Mouse (Mus musculus): ENCODE data around the gene Etv6.

DNA sequence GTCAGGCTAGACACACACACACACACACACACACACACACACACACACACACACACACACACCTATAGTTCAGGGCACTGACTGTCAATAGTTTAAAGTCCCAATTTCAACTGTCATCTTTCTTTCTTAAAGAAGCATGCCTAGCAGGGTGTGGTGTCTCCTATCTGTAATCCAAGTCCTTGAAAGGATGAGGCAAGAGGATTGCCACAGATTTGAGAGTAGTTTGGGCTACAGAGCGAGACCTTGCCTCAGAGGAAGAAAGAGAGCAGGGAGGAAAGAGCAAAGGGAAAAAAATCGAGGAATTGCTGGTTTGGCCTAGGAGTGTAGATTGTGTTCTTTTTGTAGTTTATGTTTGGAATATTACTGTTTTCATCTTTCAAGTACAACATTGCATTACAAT is 9.2 kb upstream of the Etv6 start:
- TF ChIP-seq CTCF (IDR thresholded peaks at IDR 0.05; ENCODE audit: low read depth, low read length): no peak
- no peak for TF ChIP-seq TAL1 (conservative IDR thresholded peaks at IDR 0.05; ENCODE audit: low read depth, low read length)
- no peak for TF ChIP-seq GATA1 (IDR thresholded peaks at IDR 0.05; ENCODE audit: borderline replicate concordance, low read length)

All from G1E (cell line).